Mouse (Mus musculus) liver, adult 2 months (tissue): ENCODE measurements at regions not wholly inside any gene's neighbourhood (a gene's known extent, or its start where the extent isn't known, plus 50 kb on each side); places are given as distances from the start of the nearest gene placed in this dataset.

Experiments
- CTCF ChIP-seq: fragments of 200-500 bp; IDR thresholded peaks from 2 replicates; pipeline ENCODE4 v1.5.1; 2011; ENCODE audit warnings: low read depth, low read length, control low read depth
- POLR2A ChIP-seq: fragments of 200-500 bp; IDR thresholded peaks from 2 replicates; pipeline ENCODE4 v1.6.1; 2011; ENCODE audit warnings: low read length, control low read depth; ENCODE audit not compliant: insufficient read depth; ENCODE audit errors: extremely low read depth

- TF ChIP-seq CTCF (no peak), POLR2A (no peak)
Measured at GRCm38 (mm10) chrX:10857089-10857488, 142.3 kb downstream of the Mid1ip1 start.
